ENCODE assay signal across 14 mouse cellular contexts in the genomic region with DNA sequence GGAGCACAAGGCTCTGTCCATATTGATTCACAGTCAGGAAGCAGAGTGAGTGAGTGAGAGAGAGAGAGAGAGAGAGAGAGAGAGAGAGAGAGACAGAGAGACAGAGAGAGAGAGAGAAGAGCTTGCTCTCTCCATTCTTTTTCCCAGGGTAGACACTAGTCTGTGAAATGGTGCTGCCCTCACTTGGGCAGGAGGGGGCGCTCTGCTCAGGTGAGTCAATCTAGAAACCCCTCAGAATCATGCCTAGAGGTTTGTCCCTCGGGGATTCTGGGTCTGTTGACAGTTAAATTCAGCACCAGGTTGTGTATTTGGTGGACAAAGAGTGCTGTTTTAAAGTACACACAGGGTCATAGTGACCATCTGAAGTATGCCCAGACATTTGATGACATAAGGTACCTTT. TPM values are rescaled to one million over a fixed set of nuclear protein-coding genes. Genes with fewer than 3 reads are reported as not detected.
DNase-seq lines count a peak whose midpoint lies in the region; ATAC-seq and TF ChIP-seq lines count a peak whose summit lies in the region.
"Had no signal": no experiment of that assay in that cellular context is flagged by ENCODE, and none has a peak within 500 bp of the region (broad histone marks: within the 10 kb centered on the region; RNA-seq: fewer than 3 reads in every experiment).

No protein-coding gene starts in this region.

- 69% methylated on average over 2 of the region's 2 CpGs for WGBS in kidney, adult 2 months
- WGBS in kidney, embryonic 15.5 days: 56% methylated on average over 2 of the region's 2 CpGs

- H3K36me3 ChIP-seq in kidney, adult 2 months (ENCODE audit: control insufficient read depth, insufficient read depth, low read length): peaks cover 10% of the 10 kb centered on the region
- peaks cover 5% of the 10 kb centered on the region for H3K36me3 ChIP-seq in ES-E14 (ENCODE audit: control insufficient read depth, insufficient read depth, low read length, poor library complexity, severe bottlenecking)
- H3K36me3 ChIP-seq in kidney, embryonic 15.5 days: peaks cover 56% of the 10 kb centered on the region

- TF ChIP-seq CTCF in kidney, adult 2 months (conservative IDR thresholded peaks at IDR 0.05; ENCODE audit: insufficient read depth, insufficient read length, low read depth, low read length): peak; percentile 31; the same call in 1 of the 2 replicates

- no peak overlapping the region for H3K4me2 ChIP-seq in kidney, embryonic 15.5 days
- H3K4me2 ChIP-seq: embryonic facial prominence, embryonic 13.5 days; heart, embryonic 11.5 days; hindbrain, embryonic 14.5 days; neural tube, embryonic 12.5 days; stomach, embryonic 15.5 days had no signal

- H3K27me3 ChIP-seq in kidney, adult 2 months (replicated peaks; ENCODE audit: control insufficient read depth, insufficient read depth, low read length): no peaks in the 10 kb centered on the region
- no peaks in the 10 kb centered on the region for H3K27me3 ChIP-seq in kidney, embryonic 15.5 days
- H3K27me3 ChIP-seq: embryonic facial prominence, embryonic 13.5 days; neural tube, embryonic 12.5 days; stomach, embryonic 15.5 days had no signal

- peak; percentile 83 for ATAC-seq in erythroblast, adult 5-6 weeks (replicated peaks; ENCODE audit: low FRiP score, poor library complexity, severe bottlenecking)
- no peak for ATAC-seq in kidney, embryonic 15.5 days (replicated peaks; ENCODE audit: low FRiP score)

- H3K4me3 ChIP-seq in kidney, adult 2 months (ENCODE audit: insufficient read depth, low read depth, low read length): no peak overlapping the region
- no peak overlapping the region for H3K4me3 ChIP-seq in ES-E14 (ENCODE audit: insufficient read depth in 1 of 2, low read depth in 1 of 2, low read length in 2 of 2, poor library complexity in 1 of 2, severe bottlenecking in 1 of 2)
- no peak overlapping the region for H3K4me3 ChIP-seq in kidney, embryonic 15.5 days (replicated peaks)
- H3K4me3 ChIP-seq: embryonic facial prominence, embryonic 13.5 days; limb, embryonic 10.5 days; neural tube, embryonic 12.5 days; stomach, embryonic 15.5 days had no signal

- no peaks in the 10 kb centered on the region; the same call in 1 of the 2 replicates for H3K4me1 ChIP-seq in kidney, adult 2 months (ENCODE audit: control insufficient read depth, insufficient read depth, low read length)
- no peaks in the 10 kb centered on the region for H3K4me1 ChIP-seq in ES-E14 (ENCODE audit: control insufficient read depth in 2 of 2, insufficient read depth in 2 of 2, low read length in 2 of 2, poor library complexity in 1 of 2)
- no peaks in the 10 kb centered on the region for H3K4me1 ChIP-seq in kidney, embryonic 15.5 days
- H3K4me1 ChIP-seq: embryonic facial prominence, embryonic 13.5 days; limb, embryonic 10.5 days; neural tube, embryonic 12.5 days; stomach, embryonic 15.5 days had no signal

- H3K9ac ChIP-seq in ES-E14 (ENCODE audit: insufficient read depth, low read depth, low read length, poor library complexity, severe bottlenecking): no peak overlapping the region
- H3K9ac ChIP-seq in kidney, embryonic 15.5 days: no peak overlapping the region
- H3K9ac ChIP-seq: embryonic facial prominence, embryonic 13.5 days; hindbrain, embryonic 14.5 days; neural tube, embryonic 12.5 days; stomach, embryonic 15.5 days had no signal

- H3K27ac ChIP-seq in kidney, adult 2 months (ENCODE audit: insufficient read depth, low read depth, low read length): no peak overlapping the region
- H3K27ac ChIP-seq in ES-E14 (ENCODE audit: insufficient read depth, low read depth, low read length, poor library complexity, severe bottlenecking): no peak overlapping the region
- H3K27ac ChIP-seq in kidney, embryonic 15.5 days: no peak overlapping the region
- H3K27ac ChIP-seq: embryonic facial prominence, embryonic 13.5 days; hindbrain, embryonic 14.5 days; limb, embryonic 10.5 days; neural tube, embryonic 12.5 days; stomach, embryonic 15.5 days had no signal

- no peak for DNase-seq in kidney, adult 2 months
- DNase-seq in kidney, adult 11 months: no peak
- DNase-seq in A20 (ENCODE audit: low read depth, low spot score) (peak; percentile 33), ES-E14 (ENCODE audit: low read depth, low spot score) (peak; percentile 35)
- DNase-seq in cerebellum, postnatal 14 days: no peak
- DNase-seq in kidney, adult 8-10 months: no peak

- H3K9me3 ChIP-seq in ES-E14 (ENCODE audit: control insufficient read depth, insufficient read depth, low read depth, low read length): no peaks in the 10 kb centered on the region
- H3K9me3 ChIP-seq in kidney, embryonic 15.5 days (replicated peaks): no peaks in the 10 kb centered on the region
- H3K9me3 ChIP-seq: embryonic facial prominence, embryonic 13.5 days; limb, embryonic 10.5 days; neural tube, embryonic 12.5 days; stomach, embryonic 15.5 days had no signal

- TF ChIP-seq POLR2A in kidney, adult 2 months (IDR thresholded peaks at IDR 0.05; ENCODE audit: low read depth, low read length): no peak

- in situ Hi-C loops in ES-E14 (cut with MboI; ENCODE audit: low sequenced_read_pairs in 2 of 2, unreplicated experiment in 2 of 2): no loop called here

TF ChIP-seq in ES-E14, 5 proteins besides CTCF, POLR2A, EP300 and RAD21:
- TF ChIP-seq MAFK (IDR thresholded peaks at IDR 0.05; ENCODE audit: insufficient read depth, low read depth, low read length) (no peak), HCFC1 (IDR thresholded peaks at IDR 0.05; ENCODE audit: borderline replicate concordance, insufficient read depth, low read length) (no peak), ZC3H11A (IDR thresholded peaks at IDR 0.05; ENCODE audit: borderline replicate concordance, low read depth, low read length) (no peak), ZNF384 (IDR thresholded peaks at IDR 0.05; ENCODE audit: low read depth, low read length) (no peak), CHD2 (IDR thresholded peaks at IDR 0.05; ENCODE audit: low read depth, low read length) (no peak)

RNA-seq across cellular contexts. Expression of a gene that starts 48.3 kb away (rescaled TPM):
- 1.6 and 1.7 TPM in 2 replicates for polyA plus RNA-seq in kidney, adult 2 months (2012; rRNA removed)
- 0.13 and 0.69 TPM in 2 replicates for total RNA-seq in ES-E14 (2012; rRNA removed)
- not detected in 2 replicates for total RNA-seq in erythroblast, adult 5-6 weeks (2015; ENCODE audit: low replicate concordance)
- not detected in 2 replicates for total RNA-seq in erythroblast, adult 5-6 weeks (2017; ENCODE audit: low replicate concordance)
- 0.43 and 0.44 TPM in 2 replicates for polyA plus RNA-seq in kidney, embryonic 15.5 days (2015; fragmentation: Nextera tagmentation; extraction: Ambion mirVana)
- polyA plus RNA-seq: embryonic facial prominence, embryonic 13.5 days; limb, embryonic 10.5 days had no signal

Comparison
In these comparisons a context has a peak if more than half of its experiments do, and no peak if none do; other contexts are left out.
1. DNase-seq: peak in A20 (single experiment) and ES-E14 (single experiment); none in kidney, adult 2 months (single experiment), kidney, adult 11 months (single experiment), cerebellum, postnatal 14 days (0 of 2) and kidney, adult 8-10 months (0 of 2).